Mouse (Mus musculus): ENCODE data around the gene Lpar2.

GRCm38 (mm10) chr8:69804537-69804936, 17.7 kb upstream of the Lpar2 start:
- TF ChIP-seq CHD1 (IDR thresholded peaks at IDR 0.05; ENCODE audit: low read depth, low read length) (no peak), BHLHE40 (IDR thresholded peaks at IDR 0.05; ENCODE audit: borderline replicate concordance, low read depth, low read length) (no peak), MAX (IDR thresholded peaks at IDR 0.05; ENCODE audit: low read length) (no peak), POLR2A (IDR thresholded peaks at IDR 0.05; ENCODE audit: control insufficient read depth in 1 of 2, insufficient read depth in 1 of 2, low read depth in 1 of 2, low read length in 2 of 2, poor library complexity in 1 of 2) (no peak), TCF12 (IDR thresholded peaks at IDR 0.05; ENCODE audit: low read depth, low read length) (no peak), MAFK (IDR thresholded peaks at IDR 0.05; ENCODE audit: borderline replicate concordance, low read depth, low read length) (no peak), CTCF (IDR thresholded peaks at IDR 0.05 in 2 of 3, conservative IDR thresholded peaks at IDR 0.05 in 1 of 3; ENCODE audit: control insufficient read depth in 1 of 3, insufficient read depth in 1 of 3, low read depth in 2 of 3, low read length in 3 of 3, poor library complexity in 1 of 3, severe bottlenecking in 1 of 3) (no peak)

All from MEL (cell line).